Mouse (Mus musculus): ENCODE data around the gene Clec1a. TPM values are rescaled to one million over a fixed set of nuclear protein-coding genes. Genes with fewer than 3 reads are reported as not detected.

The Clec1a gene
- polyA plus RNA-seq, 1 experiment: 0.49 TPM

DNA sequence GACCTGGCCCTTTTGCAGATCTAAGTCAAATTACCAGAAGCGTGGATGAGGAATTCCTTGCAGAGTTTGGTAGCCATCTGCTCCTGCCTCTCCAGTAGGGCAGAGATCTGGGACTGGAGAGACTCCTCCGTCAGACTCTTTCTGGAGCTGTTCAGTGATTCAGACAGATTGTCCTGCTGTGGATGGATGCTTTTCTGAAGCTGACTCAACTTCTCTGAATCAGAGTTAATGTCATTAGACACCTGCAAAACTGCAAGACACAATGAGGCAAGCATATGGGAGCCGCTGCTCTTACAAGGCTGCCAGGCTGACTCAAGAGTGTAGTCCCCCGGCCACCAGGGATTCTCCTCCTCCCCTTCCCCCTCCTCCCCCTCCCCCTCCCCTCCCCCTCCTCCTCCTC lies 71.3 kb downstream of the Clec1a start:
- H3K27me3 ChIP-seq (ENCODE audit: control insufficient read depth, insufficient read depth, low read length): no peaks in the 10 kb centered on the region
- H3K27ac ChIP-seq (ENCODE audit: insufficient read depth, low read length): no peak overlapping the region
- H3K4me1 ChIP-seq (ENCODE audit: control insufficient read depth, insufficient read depth, low read length): no peaks in the 10 kb centered on the region
- TF ChIP-seq CTCF (IDR thresholded peaks at IDR 0.05; ENCODE audit: borderline replicate concordance, insufficient read depth, low read depth, low read length) (no peak), POLR2A (IDR thresholded peaks at IDR 0.05; ENCODE audit: borderline replicate concordance, insufficient read depth, low read length) (no peak)
- 16% methylated on average over 4 of the region's 4 CpGs for WGBS
- no peak for DNase-seq
- H3K4me3 ChIP-seq (replicated peaks; ENCODE audit: insufficient read depth, low read depth, low read length): no peak overlapping the region

GRCm38 (mm10) chr6:129374937-129375471 lies 76.8 kb downstream of the Clec1a start:
- H3K4me1 ChIP-seq (ENCODE audit: control insufficient read depth, insufficient read depth, low read length): no peaks in the 10 kb centered on the region
- 93% methylated on average over 2 of the region's 2 CpGs for WGBS
- no peak for DNase-seq
- H3K27me3 ChIP-seq (ENCODE audit: control insufficient read depth, insufficient read depth, low read length): no peaks in the 10 kb centered on the region
- H3K27ac ChIP-seq (ENCODE audit: insufficient read depth, low read length): no peak overlapping the region
- H3K4me3 ChIP-seq (replicated peaks; ENCODE audit: insufficient read depth, low read depth, low read length): no peak overlapping the region
- TF ChIP-seq CTCF (IDR thresholded peaks at IDR 0.05; ENCODE audit: borderline replicate concordance, insufficient read depth, low read depth, low read length) (no peak), POLR2A (IDR thresholded peaks at IDR 0.05; ENCODE audit: borderline replicate concordance, insufficient read depth, low read length) (no peak)

Other genes with a start within 250 kb of the Clec1a start
- gene Cd69, start 176.6 kb downstream of the Clec1a start, polyA plus RNA-seq (2012; rRNA removed): 0.07 and 0.14 TPM in 2 replicates
- gene 4922502D21Rik, start 120.2 kb downstream of the Clec1a start, polyA plus RNA-seq (2012; rRNA removed): not detected in 2 replicates
- 0.13 and 0.14 TPM in 2 replicates for gene Clec12a, start 109.3 kb downstream of the Clec1a start, polyA plus RNA-seq (2012; rRNA removed)
- gene Clec12b, start 66.1 kb downstream of the Clec1a start, polyA plus RNA-seq (2012; rRNA removed): 0.17 and 0.33 TPM in 2 replicates
- gene Clec1b, start 54.7 kb downstream of the Clec1a start, polyA plus RNA-seq (2012; rRNA removed): 0.16 and 0.17 TPM in 2 replicates
- 0.06 TPM in 1 of 2 replicates, not detected in the other for gene Clec9a, start 43.1 kb downstream of the Clec1a start, polyA plus RNA-seq (2012; rRNA removed)
- not detected in 2 replicates for gene Olr1, start 55.2 kb upstream of the Clec1a start, polyA plus RNA-seq (2012; rRNA removed)
- gene Tmem52b, start 60.6 kb upstream of the Clec1a start, polyA plus RNA-seq (2012; rRNA removed): not detected in 2 replicates
- 380 and 434 TPM in 2 replicates for gene Gabarapl1, start 81.2 kb upstream of the Clec1a start, polyA plus RNA-seq (2012; rRNA removed)
- gene Klre1, start 125.9 kb upstream of the Clec1a start, polyA plus RNA-seq (2012; rRNA removed): 0.06 TPM in 1 of 2 replicates, not detected in the other
- 0.13 TPM in 1 of 2 replicates, not detected in the other for gene Klrd1, start 139.8 kb upstream of the Clec1a start, polyA plus RNA-seq (2012; rRNA removed)
- gene Klrk1, start 171.9 kb upstream of the Clec1a start, polyA plus RNA-seq (2012; rRNA removed): 0.13 TPM in 1 of 2 replicates, not detected in the other
- not detected in 2 replicates for gene Klrc3, start 191.3 kb upstream of the Clec1a start, polyA plus RNA-seq (2012; rRNA removed)
- not detected in 2 replicates for gene Klrc2, start 208.7 kb upstream of the Clec1a start, polyA plus RNA-seq (2012; rRNA removed)
- not detected in 2 replicates for gene Klrc1, start 227.0 kb upstream of the Clec1a start, polyA plus RNA-seq (2012; rRNA removed)